Comparison of ENCODE assay signal across 8 mouse cellular contexts in the genomic region with DNA sequence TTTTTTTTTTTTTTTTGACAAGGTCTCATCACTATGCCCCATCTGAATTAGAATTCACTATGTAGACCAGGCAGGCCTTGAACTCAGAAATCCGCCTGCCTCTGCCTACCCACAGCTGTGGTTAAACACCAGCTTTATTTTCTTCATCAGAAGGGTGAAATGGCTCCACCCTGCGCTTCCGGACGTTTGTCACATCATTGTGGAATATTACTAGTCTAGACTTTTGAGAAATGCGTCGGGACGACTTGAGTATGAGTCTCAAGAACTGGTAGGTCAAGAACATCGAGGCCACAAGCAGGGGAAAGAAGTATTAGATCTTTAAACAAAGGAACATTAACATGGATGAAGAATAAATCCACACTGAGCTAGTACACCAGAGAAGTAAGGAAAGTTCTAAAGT. TPM values are rescaled to one million over a fixed set of nuclear protein-coding genes. Genes with fewer than 3 reads are reported as not detected.
DNase-seq lines count a peak whose midpoint lies in the region; ATAC-seq and TF ChIP-seq lines count a peak whose summit lies in the region.

No protein-coding gene starts in this region.

- peaks cover 41% of the 10 kb centered on the region for H3K79me2 ChIP-seq in macrophage (ENCODE audit: inconsistent target)

- TF ChIP-seq CTCF in E14TG2a.4 (conservative IDR thresholded peaks at IDR 0.05; ENCODE audit: low read length) = no peak
- TF ChIP-seq CTCF in forebrain, postnatal 0 days (IDR thresholded peaks at IDR 0.05; ENCODE audit: low read depth) = no peak

- no peaks in the 10 kb centered on the region for H3K9me3 ChIP-seq in heart, embryonic 12.5 days (replicated peaks)
- no peaks in the 10 kb centered on the region for H3K9me3 ChIP-seq in E14TG2a.4 (ENCODE audit: low read length)
- H3K9me3 ChIP-seq in forebrain, postnatal 0 days (ENCODE audit: low read length) = no peaks in the 10 kb centered on the region

- H3K4me2 ChIP-seq in heart, embryonic 12.5 days = peak overlapping the region; percentile 87
- peak overlapping the region; percentile 86 for H3K4me2 ChIP-seq in forebrain, postnatal 0 days (ENCODE audit: low read depth)

- H3K36me3 ChIP-seq in heart, embryonic 12.5 days = peaks cover 19% of the 10 kb centered on the region
- H3K36me3 ChIP-seq in E14TG2a.4 (ENCODE audit: insufficient read depth, low read length) (peaks cover 37% of the 10 kb centered on the region), macrophage (ENCODE audit: inconsistent target) (peaks cover 5% of the 10 kb centered on the region; the same call in 1 of the 2 replicates)
- H3K36me3 ChIP-seq in forebrain, postnatal 0 days (ENCODE audit: insufficient read depth) = peaks cover 2% of the 10 kb centered on the region; the same call in 1 of the 2 replicates

- ATAC-seq in heart, embryonic 12.5 days (ENCODE audit: insufficient number of reproducible peaks, low FRiP score) = no peak
- ATAC-seq in forebrain, postnatal 0 days = no peak

- H3K9ac ChIP-seq in heart, embryonic 12.5 days = no peak overlapping the region; the same call in 1 of the 2 replicates
- H3K9ac ChIP-seq in forebrain, postnatal 0 days = peak overlapping the region; percentile 88; the same call in 1 of the 2 replicates

- peaks cover 41% of the 10 kb centered on the region for H3K4me1 ChIP-seq in heart, embryonic 12.5 days (replicated peaks)
- peaks cover 54% of the 10 kb centered on the region for H3K4me1 ChIP-seq in E14TG2a.4 (replicated peaks; ENCODE audit: low read depth, low read length)
- peaks cover 17% of the 10 kb centered on the region for H3K4me1 ChIP-seq in forebrain, postnatal 0 days (ENCODE audit: insufficient read depth)

- H3K27me3 ChIP-seq in heart, embryonic 12.5 days (replicated peaks) = no peaks in the 10 kb centered on the region
- no peaks in the 10 kb centered on the region; the same call in 1 of the 2 replicates for H3K27me3 ChIP-seq in E14TG2a.4 (ENCODE audit: insufficient read depth, low read length)
- no peaks in the 10 kb centered on the region for H3K27me3 ChIP-seq in forebrain, postnatal 0 days (ENCODE audit: insufficient read depth, low read length)

- DNase-seq in heart, adult 11 months = no peak
- no peak for DNase-seq in forebrain, postnatal 0 days
- no peak for DNase-seq in ovary, postnatal 14 days (ENCODE audit: low spot score)
- DNase-seq in cerebellum, adult 11-12 months = no peak
- DNase-seq in urinary bladder, postnatal 14 days (ENCODE audit: low spot score) = no peak

- WGBS in heart, embryonic 12.5 days = 75% methylated on average over 8 of the region's 8 CpGs
- 80% methylated on average over 8 of the region's 8 CpGs for WGBS in forebrain, postnatal 0 days
- 84% methylated on average over 8 of the region's 8 CpGs for WGBS in macrophage (ENCODE audit: missing documents)

- peak overlapping the region; percentile 97 for H3K27ac ChIP-seq in heart, embryonic 12.5 days (ENCODE audit: poor library complexity, severe bottlenecking)
- H3K27ac ChIP-seq in forebrain, postnatal 0 days (ENCODE audit: low read depth, low read length) = peak overlapping the region; percentile 98
- peak overlapping the region; percentile 94 for H3K27ac ChIP-seq in macrophage

- peak overlapping the region; percentile 96 for H3K4me3 ChIP-seq in heart, embryonic 12.5 days
- H3K4me3 ChIP-seq in E14TG2a.4 (replicated peaks; ENCODE audit: low read length) (peak overlapping the region; percentile 100), macrophage (ENCODE audit: inconsistent target) (peak overlapping the region; percentile 29)
- H3K4me3 ChIP-seq in forebrain, postnatal 0 days (ENCODE audit: low read depth, low read length) = peak overlapping the region; percentile 58

RNA-seq across cellular contexts. Expression of a gene that starts 0.5 kb away (rescaled TPM):
- 2,142 and 2,173 TPM in 2 replicates for polyA plus RNA-seq in heart, embryonic 12.5 days (2016; fragmentation: Nextera tagmentation; extraction: Ambion mirVana)
- total RNA-seq in forebrain, postnatal 0 days (2014; rRNA removed) = 283 and 328 TPM in 2 replicates
- polyA plus RNA-seq in forebrain, postnatal 0 days (2015; fragmentation: Nextera tagmentation; extraction: Ambion mirVana) = 856 and 963 TPM in 2 replicates
- 100 to 1,000 TPM in 3 of 26 experiments, 10 to 100 TPM in 23; 12.6 to 121 (median 44.0) TPM for total RNA-seq in macrophage (2018; cell fraction: chromatin; rRNA removed)
- total RNA-seq in macrophage (2018; cell fraction: cytosol; rRNA removed) = 100 to 1,000 TPM; 169 to 326 (median 246) TPM
- total RNA-seq in macrophage (2018; cell fraction: nucleus; rRNA removed) = 100 to 1,000 TPM in 5 of 26 experiments, 10 to 100 TPM in 21; 41.3 to 178 (median 77.0) TPM
- 167 to 467 TPM (median 266 TPM) in 3 replicates for polyA plus RNA-seq in macrophage (2018)

RNA-seq across cellular contexts. Expression of a gene that starts 34.9 kb away (rescaled TPM):
- polyA plus RNA-seq in heart, embryonic 12.5 days (2016; fragmentation: Nextera tagmentation; extraction: Ambion mirVana) = not detected in 2 replicates
- not detected in 2 replicates for total RNA-seq in forebrain, postnatal 0 days (2014; rRNA removed)
- polyA plus RNA-seq in forebrain, postnatal 0 days (2015; fragmentation: Nextera tagmentation; extraction: Ambion mirVana) = not detected in 2 replicates
- total RNA-seq in macrophage (2018; cell fraction: chromatin; rRNA removed) = not detected
- total RNA-seq in macrophage (2018; cell fraction: cytosol; rRNA removed) = under 1 TPM; 0.10 to 0.88 (median 0.33) TPM
- 1 to 10 TPM in 1 of 26 experiments, under 1 TPM in 2, not detected in 23; 0.72 to 1.0 (median 0.83) TPM for total RNA-seq in macrophage (2018; cell fraction: nucleus; rRNA removed)
- 0.43 to 1.5 TPM in 2 of 3 replicates, not detected in the other for polyA plus RNA-seq in macrophage (2018)

RNA-seq across cellular contexts. Expression of a gene that starts 45.4 kb away (rescaled TPM):
- polyA plus RNA-seq in heart, embryonic 12.5 days (2016; fragmentation: Nextera tagmentation; extraction: Ambion mirVana) = 29.5 and 37.9 TPM in 2 replicates
- total RNA-seq in forebrain, postnatal 0 days (2014; rRNA removed) = 30.5 and 31.3 TPM in 2 replicates
- 14.8 and 18.9 TPM in 2 replicates for polyA plus RNA-seq in forebrain, postnatal 0 days (2015; fragmentation: Nextera tagmentation; extraction: Ambion mirVana)
- total RNA-seq in macrophage (2018; cell fraction: chromatin; rRNA removed) = 100 to 1,000 TPM in 22 of 26 experiments, 10 to 100 TPM in 4; 86.1 to 283 (median 166) TPM
- 10 to 100 TPM; 36.3 to 98.0 (median 67.3) TPM for total RNA-seq in macrophage (2018; cell fraction: cytosol; rRNA removed)
- 100 to 1,000 TPM in 14 of 26 experiments, 10 to 100 TPM in 12; 49.7 to 195 (median 108) TPM for total RNA-seq in macrophage (2018; cell fraction: nucleus; rRNA removed)
- polyA plus RNA-seq in macrophage (2018) = 24.3 to 57.0 TPM (median 55.3 TPM) in 3 replicates

Comparison
In these comparisons a context has a peak if more than half of its experiments do, and no peak if none do; other contexts are left out.
1. H3K4me3 ChIP-seq: peak in every context shown above with its lines; median percentile 100 in E14TG2a.4; 96 in heart, embryonic 12.5 days; 58 in forebrain, postnatal 0 days; 29 in macrophage.